Mouse (Mus musculus) MEL (cell line): ENCODE measurements at regions not wholly inside any gene's neighbourhood (a gene's known extent, or its start where the extent isn't known, plus 50 kb on each side); places are given as distances from the start of the nearest gene placed in this dataset.

ENCODE experiments used
- DNase-seq: peaks from one replicate; pipeline ENCODE4 v3.0.0; 2011; ENCODE audit warnings: low read depth, low spot score
- H3K27ac ChIP-seq: 2 replicates; pipeline ENCODE4 v1.5.1; 2012; ENCODE audit warnings: low read depth, mild to moderate bottlenecking, control low read depth, low read length, moderate library complexity; ENCODE audit not compliant: control insufficient read depth
- H3K27me3 ChIP-seq, 2 experiments: fragments of 150-350 bp in 1 of 2; sonication (generic) in 1 of 2; 2 replicates each; pipeline ENCODE4 v1.6.1; 2012; ENCODE audit warnings: low read length in 2 of 2, mild to moderate bottlenecking in 2 of 2, improper control_type of control experiment in 1 of 2, moderate library complexity in 1 of 2; ENCODE audit not compliant: insufficient read depth in 2 of 2, control insufficient read depth in 1 of 2
- H3K36me3 ChIP-seq, 2 experiments: 2 replicates each; pipeline ENCODE4 v1.6.1; 2012 to 2014; ENCODE audit warnings: low read length in 2 of 2, improper control_type of control experiment in 1 of 2, inconsistent platforms in 1 of 2, mild to moderate bottlenecking in 1 of 2; ENCODE audit not compliant: insufficient read depth in 2 of 2, control insufficient read depth in 1 of 2
- H3K4me1 ChIP-seq, 2 experiments: fragments of 150-350 bp in 1 of 2; sonication (generic) in 1 of 2; 2 replicates each; pipeline ENCODE4 v1.6.1; 2012; ENCODE audit warnings: low read length in 2 of 2, improper control_type of control experiment in 1 of 2, mild to moderate bottlenecking in 1 of 2; ENCODE audit not compliant: insufficient read depth in 2 of 2, control insufficient read depth in 1 of 2
- H3K4me3 ChIP-seq, 2 experiments: fragments of 150-350 bp in 1 of 2; sonication (generic) in 1 of 2; 2 replicates each; pipeline ENCODE4 v1.5.1; 2012; ENCODE audit warnings: low read depth in 2 of 2, low read length in 2 of 2, mild to moderate bottlenecking in 2 of 2, moderate library complexity in 2 of 2, control low read depth in 1 of 2, improper control_type of control experiment in 1 of 2; ENCODE audit not compliant: control insufficient read depth in 1 of 2, insufficient read depth in 1 of 2
- H3K79me2 ChIP-seq: 2 replicates; pipeline ENCODE4 v1.6.1; 2012; ENCODE audit warnings: mild to moderate bottlenecking, low read length, moderate library complexity; ENCODE audit not compliant: control insufficient read depth, poor library complexity, insufficient read depth
- H3K9ac ChIP-seq: 2 replicates; pipeline ENCODE4 v1.6.1; 2012; ENCODE audit warnings: low read depth, mild to moderate bottlenecking, control low read depth, low read length, moderate library complexity; ENCODE audit not compliant: control insufficient read depth, poor library complexity, severe bottlenecking
- H3K9me3 ChIP-seq: fragments of 150-350 bp; sonication (generic); replicated peaks from 2 replicates; pipeline ENCODE4 v1.6.1; 2012; ENCODE audit warnings: mild to moderate bottlenecking, low read length, improper control_type of control experiment, moderate library complexity; ENCODE audit not compliant: insufficient read depth
- BHLHE40 ChIP-seq: IDR thresholded peaks from 2 replicates; pipeline ENCODE4 v1.6.1; 2012; ENCODE audit warnings: low read depth, mild to moderate bottlenecking, inconsistent platforms, low read length, improper control_type of control experiment, borderline replicate concordance
- CHD1 ChIP-seq: IDR thresholded peaks from 2 replicates; pipeline ENCODE4 v1.6.1; 2012; ENCODE audit warnings: low read depth, mild to moderate bottlenecking, inconsistent platforms, low read length, improper control_type of control experiment
- CHD2 ChIP-seq: IDR thresholded peaks from 2 replicates; pipeline ENCODE4 v1.6.1; 2011; ENCODE audit warnings: low read length, improper control_type of control experiment
- CTCF ChIP-seq, 3 experiments: IDR thresholded peaks in 2 of 3; conservative IDR thresholded peaks in 1 of 3; 2 replicates each; pipeline ENCODE4 v1.5.1; 2011 to 2012; ENCODE audit warnings: low read length in 3 of 3, low read depth in 2 of 3, mild to moderate bottlenecking in 2 of 3, improper control_type of control experiment in 1 of 3, inconsistent platforms in 1 of 3, mixed read lengths in 1 of 3, moderate library complexity in 1 of 3; ENCODE audit not compliant: control insufficient read depth in 1 of 3, insufficient read depth in 1 of 3, poor library complexity in 1 of 3, severe bottlenecking in 1 of 3
- E2F4 ChIP-seq: IDR thresholded peaks from 2 replicates; pipeline ENCODE4 v1.6.1; 2011; ENCODE audit warnings: low read depth, low read length, improper control_type of control experiment, borderline replicate concordance
- ELF1 ChIP-seq: IDR thresholded peaks from 2 replicates; pipeline ENCODE4 v1.6.1; 2014; ENCODE audit warnings: low read depth, mild to moderate bottlenecking, inconsistent platforms, low read length, improper control_type of control experiment, moderate library complexity
- EP300 ChIP-seq, 2 experiments: IDR thresholded peaks; 2 replicates each; pipeline ENCODE4 v1.6.1; 2011; ENCODE audit warnings: improper control_type of control experiment in 2 of 2, low read length in 2 of 2, low read depth in 1 of 2, mild to moderate bottlenecking in 1 of 2
- ETS1 ChIP-seq: IDR thresholded peaks from 2 replicates; pipeline ENCODE4 v1.6.1; 2012; ENCODE audit warnings: low read depth, mild to moderate bottlenecking, inconsistent platforms, low read length, improper control_type of control experiment, moderate library complexity
- GATA1 ChIP-seq: IDR thresholded peaks from 2 replicates; pipeline ENCODE4 v1.6.1; 2011; ENCODE audit warnings: low read depth, low read length, improper control_type of control experiment
- MAFK ChIP-seq: IDR thresholded peaks from 2 replicates; pipeline ENCODE4 v1.6.1; 2011; ENCODE audit warnings: low read depth, mild to moderate bottlenecking, low read length, improper control_type of control experiment, borderline replicate concordance
- MAX ChIP-seq: IDR thresholded peaks from 2 replicates; pipeline ENCODE4 v1.6.1; 2011; ENCODE audit warnings: low read length, improper control_type of control experiment
- MAZ ChIP-seq: IDR thresholded peaks from 2 replicates; pipeline ENCODE4 v1.6.1; 2012; ENCODE audit warnings: low read depth, mild to moderate bottlenecking, inconsistent platforms, low read length, improper control_type of control experiment
- MEF2A ChIP-seq: IDR thresholded peaks from 2 replicates; pipeline ENCODE4 v1.6.1; 2014; ENCODE audit warnings: low read depth, mild to moderate bottlenecking, inconsistent platforms, low read length, improper control_type of control experiment; ENCODE audit not compliant: poor library complexity, insufficient replicate concordance, severe bottlenecking; ENCODE audit errors: extremely low read depth
- MYB ChIP-seq: IDR thresholded peaks from 2 replicates; pipeline ENCODE4 v1.6.1; 2011; ENCODE audit warnings: mild to moderate bottlenecking, low read depth, low read length, improper control_type of control experiment
- MYC ChIP-seq: IDR thresholded peaks from 2 replicates; pipeline ENCODE4 v1.6.1; 2011; ENCODE audit warnings: low read depth, mild to moderate bottlenecking, low read length, improper control_type of control experiment, moderate library complexity
- NELFE ChIP-seq: IDR thresholded peaks from 2 replicates; pipeline ENCODE4 v1.6.1; 2011; ENCODE audit warnings: low read depth, low read length, improper control_type of control experiment
- POLR2AphosphoS5 ChIP-seq: IDR thresholded peaks from 2 replicates; pipeline ENCODE4 v1.6.1; 2012; ENCODE audit warnings: low read depth, borderline replicate concordance, mild to moderate bottlenecking, inconsistent platforms, low read length, moderate library complexity, mixed read lengths
- SIN3A ChIP-seq: IDR thresholded peaks from 2 replicates; pipeline ENCODE4 v1.6.1; 2012; ENCODE audit warnings: low read length, improper control_type of control experiment, inconsistent platforms
- TBP ChIP-seq: IDR thresholded peaks from 2 replicates; pipeline ENCODE4 v1.8.0; 2011; ENCODE audit warnings: low read depth, low read length, improper control_type of control experiment
- USF1 ChIP-seq: IDR thresholded peaks from 2 replicates; pipeline ENCODE4 v1.6.1; 2014; ENCODE audit warnings: low read depth, mild to moderate bottlenecking, inconsistent platforms, low read length, improper control_type of control experiment, moderate library complexity
- USF2 ChIP-seq, 2 experiments: IDR thresholded peaks; 2 replicates each; pipeline ENCODE4 v1.6.1; 2011 to 2012; ENCODE audit warnings: improper control_type of control experiment in 2 of 2, low read length in 2 of 2, borderline replicate concordance in 1 of 2, inconsistent platforms in 1 of 2, low read depth in 1 of 2, mild to moderate bottlenecking in 1 of 2; ENCODE audit not compliant: insufficient read depth in 1 of 2
- ZNF384 ChIP-seq: IDR thresholded peaks from 2 replicates; pipeline ENCODE4 v1.6.1; 2012; ENCODE audit warnings: low read depth, mild to moderate bottlenecking, inconsistent platforms, low read length, improper control_type of control experiment

DNA sequence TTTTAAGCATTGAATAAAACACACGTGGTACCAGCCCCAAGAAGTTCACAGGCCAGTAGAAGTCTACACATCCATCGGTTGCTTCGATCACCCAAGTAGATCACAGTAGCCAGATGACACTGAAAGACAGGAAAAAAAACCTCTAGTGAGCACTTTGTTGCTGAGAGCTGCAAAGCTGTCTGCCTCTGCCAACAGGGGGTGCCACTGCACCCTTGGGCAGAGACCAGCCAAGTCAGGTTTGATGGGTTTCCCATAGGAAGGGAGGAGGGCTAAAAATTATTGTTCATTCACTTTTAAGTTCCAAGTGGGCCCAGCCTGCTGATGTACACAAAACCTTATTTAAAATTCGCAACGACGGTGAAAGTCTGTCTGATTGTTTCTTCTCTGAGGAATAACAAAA, 150.3 kb upstream of the Rpl34 start:
- H3K4me3 ChIP-seq, result no peak overlapping the region
- no peak overlapping the region for H3K9ac ChIP-seq
- DNase-seq, result no peak
- H3K27ac ChIP-seq, result no peak overlapping the region
- no peaks in the 10 kb centered on the region for H3K36me3 ChIP-seq
- TF ChIP-seq USF1 (no peak), E2F4 (no peak), BHLHE40 (no peak), MAFK (no peak), ETS1 (no peak), GATA1 (no peak), MYC (no peak), MAZ (no peak), POLR2AphosphoS5 (no peak), TBP (no peak), NELFE (no peak), CHD1 (no peak), MYB (no peak)
- no peaks in the 10 kb centered on the region for H3K79me2 ChIP-seq
- no peaks in the 10 kb centered on the region for H3K27me3 ChIP-seq
- no peaks in the 10 kb centered on the region for H3K9me3 ChIP-seq
- H3K4me1 ChIP-seq, result no peaks in the 10 kb centered on the region

DNA sequence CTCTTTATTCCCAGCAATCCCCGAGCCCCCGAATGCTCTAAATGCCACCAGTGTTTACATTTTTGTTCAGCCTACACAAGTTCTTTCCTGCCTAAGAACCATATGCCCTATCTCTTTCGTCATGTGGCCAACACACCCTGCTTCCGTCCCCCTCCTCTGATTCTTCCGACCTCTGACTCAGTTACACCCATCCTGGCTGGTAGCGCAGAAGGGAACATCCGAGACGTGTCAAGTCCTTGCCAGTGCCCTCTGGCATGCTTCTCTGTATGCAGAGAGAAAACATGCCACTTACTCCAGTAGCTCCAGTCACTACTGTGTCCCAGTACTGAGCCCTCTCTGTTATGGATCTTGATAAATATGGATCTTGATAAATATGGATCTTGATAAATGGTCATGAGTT, 149.3 kb upstream of the Rpl34 start:
- Histone ChIP-seq H3K4me3 (no peak overlapping the region), H3K9me3 (no peaks in the 10 kb centered on the region), H3K79me2 (no peaks in the 10 kb centered on the region), H3K4me1 (no peaks in the 10 kb centered on the region), H3K27me3 (no peaks in the 10 kb centered on the region), H3K9ac (no peak overlapping the region), H3K27ac (no peak overlapping the region), H3K36me3 (no peaks in the 10 kb centered on the region)
- DNase-seq, result no peak
- TF ChIP-seq NELFE, result no peak
- no peak for TF ChIP-seq EP300 (IDR thresholded peaks at IDR 0.05; ENCODE audit: low read depth in 1 of 2, low read length in 2 of 2)
- no peak for TF ChIP-seq CHD2

DNA sequence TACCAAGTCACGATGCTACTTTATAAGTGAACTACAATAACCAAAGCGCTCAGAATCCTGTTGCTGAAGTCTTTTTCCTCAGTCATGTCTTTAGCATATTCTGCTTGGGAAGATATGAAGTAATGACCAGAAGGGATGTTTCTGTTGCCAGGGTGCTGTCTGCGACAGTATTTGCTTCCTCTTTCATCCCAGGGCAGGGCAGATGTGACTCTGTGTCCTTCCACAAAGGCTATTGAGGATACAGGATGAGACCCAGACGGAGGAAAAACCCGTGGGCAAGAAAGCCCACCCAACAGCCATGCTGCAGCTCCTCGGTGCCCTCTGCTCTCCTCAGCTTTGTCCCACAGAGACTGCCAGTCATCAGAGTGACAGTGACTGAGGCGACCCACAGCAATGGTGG, 148.6 kb upstream of the Rpl34 start:
- H3K36me3 ChIP-seq, result no peaks in the 10 kb centered on the region
- no peaks in the 10 kb centered on the region for H3K27me3 ChIP-seq
- H3K9me3 ChIP-seq, result no peaks in the 10 kb centered on the region
- H3K4me3 ChIP-seq, result no peak overlapping the region
- TF ChIP-seq MAX, result no peak
- TF ChIP-seq CHD1, result no peak
- no peak for TF ChIP-seq ELF1
- no peak for TF ChIP-seq TBP
- TF ChIP-seq MAZ, result no peak
- no peak for TF ChIP-seq POLR2AphosphoS5
- TF ChIP-seq CTCF (IDR thresholded peaks at IDR 0.05 in 2 of 3, conservative IDR thresholded peaks at IDR 0.05 in 1 of 3; ENCODE audit: control insufficient read depth in 1 of 3, insufficient read depth in 1 of 3, low read depth in 2 of 3, low read length in 3 of 3, poor library complexity in 1 of 3, severe bottlenecking in 1 of 3), result no peak
- no peak for TF ChIP-seq GATA1
- TF ChIP-seq EP300 (IDR thresholded peaks at IDR 0.05; ENCODE audit: low read depth in 1 of 2, low read length in 2 of 2), result no peak
- TF ChIP-seq ZNF384, result no peak
- no peak for TF ChIP-seq CHD2
- TF ChIP-seq USF2 (IDR thresholded peaks at IDR 0.05; ENCODE audit: borderline replicate concordance in 1 of 2, insufficient read depth in 1 of 2, low read depth in 1 of 2, low read length in 2 of 2), result no peak
- no peak for TF ChIP-seq USF1
- no peak for TF ChIP-seq MEF2A
- no peak for TF ChIP-seq SIN3A
- no peaks in the 10 kb centered on the region for H3K4me1 ChIP-seq
- H3K79me2 ChIP-seq, result no peaks in the 10 kb centered on the region
- no peak overlapping the region for H3K9ac ChIP-seq
- no peak overlapping the region for H3K27ac ChIP-seq
- DNase-seq, result no peak
